Mouse (Mus musculus) adrenal gland, postnatal 25 days (tissue): ENCODE data around the gene Zfp960. TPM values are rescaled to one million over a fixed set of nuclear protein-coding genes. Genes with fewer than 3 reads are reported as not detected.
"Not testable (repeated sequence)": the region's sequence is repeated elsewhere in the genome, so short reads cannot be mapped to it uniquely, and the experiment has no call there.

ENCODE experiments used
- DNase-seq: peaks from one replicate; pipeline ENCODE4 v3.0.0; 2021; ENCODE audit warnings: mixed read lengths
- long read RNA-seq: library from polyadenylated mRNA; stranded (forward); transcript quantifications from one replicate; pipeline ENCODE4 v2.0.0, GENCODE M21; 2021
- total RNA-seq: library from RNA; stranded (reverse); gene quantifications from 2 replicates; pipeline ENCODE4 v1.2.3, GENCODE M21; 2021

The Zfp960 gene
- 6.6 and 7.0 TPM in 2 replicates for total RNA-seq
- long read RNA-seq, partial matches to known transcripts = 0 of 4 reads
- long read RNA-seq, other reads (novel, unspliced or antisense) = 3 of 4 reads

DNA sequence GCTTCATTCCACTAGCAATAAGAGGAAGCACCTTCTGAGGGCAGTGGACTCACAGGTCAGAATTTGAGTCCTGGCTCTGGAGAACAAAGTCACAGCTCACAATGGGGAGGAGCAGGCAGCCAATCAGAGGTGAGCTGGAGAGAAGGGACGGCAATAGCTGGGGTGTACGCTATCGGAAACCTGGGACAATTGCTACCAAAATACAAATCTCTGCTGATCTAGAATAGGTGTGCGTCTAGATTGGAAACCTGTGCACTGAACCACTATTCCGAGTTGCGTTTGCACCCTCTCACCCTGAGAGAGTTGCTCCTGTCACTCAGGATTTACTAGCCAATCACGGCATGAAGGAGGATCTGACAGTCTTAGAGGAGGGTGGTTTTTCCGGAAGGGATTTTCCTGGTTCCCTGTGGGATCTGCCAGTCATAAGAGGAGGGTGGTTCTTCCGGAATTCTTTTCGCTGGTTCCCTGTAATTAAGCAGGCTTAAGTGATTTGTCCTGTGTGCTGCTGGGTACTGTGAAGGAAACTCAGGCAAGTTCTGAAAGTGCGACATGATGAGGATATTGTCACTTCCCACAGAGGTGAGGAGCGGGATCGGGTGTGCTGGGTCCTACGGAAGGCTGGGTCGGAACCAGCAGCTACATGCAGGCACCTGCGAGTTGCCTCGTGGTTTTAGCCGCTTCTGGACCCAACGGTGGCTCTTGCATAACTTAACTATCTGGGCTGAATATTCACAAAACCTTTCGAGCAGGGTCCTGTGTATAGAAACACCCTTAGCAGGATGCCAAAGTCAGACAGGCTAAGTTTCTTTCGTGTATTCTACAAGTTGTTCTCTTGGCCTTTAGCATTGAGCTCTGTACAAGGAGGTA, at the start of gene Zfp960:
TSS of gene Zfp960 (plus strand) at position 486 of the 867 bp plus-strand sequence.
- peak; percentile 75 for DNase-seq

- not testable (repeated sequence) for DNase-seq
Observed at GRCm38 (mm10) chr17:17018071-17018470, 45.8 kb upstream of the Zfp960 start.

DNA sequence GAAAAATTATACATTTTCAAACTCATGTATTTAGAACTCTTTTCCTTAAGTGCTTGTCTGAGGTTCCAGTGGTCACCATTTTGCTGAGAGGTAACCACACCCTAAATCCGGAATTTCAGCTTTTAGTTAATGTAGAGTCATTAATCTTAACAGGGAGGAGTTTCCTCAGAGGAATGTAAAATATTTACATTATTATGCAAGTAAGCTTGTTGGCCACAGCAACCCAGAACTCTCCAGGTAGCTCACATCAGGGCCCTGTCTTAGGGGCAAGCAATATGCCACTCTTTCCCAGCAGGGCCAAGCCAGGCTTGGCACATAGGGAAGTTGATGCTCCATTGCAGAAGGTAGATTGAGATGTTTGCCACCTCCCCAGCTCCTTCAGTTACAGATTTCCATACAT, 4.3 kb upstream of the Zfp960 start:
- DNase-seq = not testable (repeated sequence)

GRCm38 (mm10) chr17:17120830-17121502, 57.1 kb downstream of the Zfp960 start, which contains the start of gene Zfp97:
Zfp97 (plus strand) TSS chr17:17121415.
- DNase-seq = not testable (repeated sequence)

Other genes starting within 250 kb of the Zfp960 start
- 5.2 and 5.7 TPM in 2 replicates for gene Zfp97, start 57.3 kb downstream of the Zfp960 start, total RNA-seq